Mouse (Mus musculus) spleen, adult 2 months (tissue): ENCODE data around the gene Zbtb20. TPM values are rescaled to one million over a fixed set of nuclear protein-coding genes. Genes with fewer than 3 reads are reported as not detected.

Experiments
- DNase-seq, 2 experiments: peaks; one replicate each; pipeline versions ENCODE4 v3.0.0 to v3.0.0-alpha.2; 2012 to 2021; ENCODE audit warnings: low spot score in 2 of 2, low read depth in 1 of 2
- H3K27ac ChIP-seq: fragments of 200-500 bp; 2 replicates; pipeline ENCODE4 v1.5.1; 2012; ENCODE audit warnings: low read length, inconsistent platforms; ENCODE audit not compliant: insufficient read depth
- H3K27me3 ChIP-seq: fragments of 200-500 bp; 2 replicates; pipeline ENCODE4 v1.6.1; 2012; ENCODE audit warnings: mild to moderate bottlenecking, moderate library complexity, low read length, inconsistent platforms; ENCODE audit not compliant: control insufficient read depth, insufficient read depth
- H3K36me3 ChIP-seq: fragments of 200-500 bp; 2 replicates; pipeline ENCODE4 v1.6.1; 2012; ENCODE audit warnings: mild to moderate bottlenecking, low read length, inconsistent platforms; ENCODE audit not compliant: control insufficient read depth, insufficient read depth
- H3K4me1 ChIP-seq: fragments of 200-500 bp; 2 replicates; pipeline ENCODE4 v1.6.1; 2011; ENCODE audit warnings: inconsistent platforms; ENCODE audit not compliant: control insufficient read depth, insufficient read depth, insufficient read length
- H3K4me3 ChIP-seq: fragments of 200-500 bp; 2 replicates; pipeline ENCODE4 v1.5.1; 2011; ENCODE audit warnings: mild to moderate bottlenecking, inconsistent platforms; ENCODE audit not compliant: insufficient read depth, insufficient read length; ENCODE audit errors: extremely low read depth
- CTCF ChIP-seq: fragments of 200-500 bp; IDR thresholded peaks from 2 replicates; pipeline ENCODE4 v1.5.1; 2011; ENCODE audit warnings: mild to moderate bottlenecking, inconsistent platforms; ENCODE audit not compliant: insufficient read depth, insufficient read length, insufficient replicate concordance; ENCODE audit errors: extremely low read depth
- POLR2A ChIP-seq: fragments of 200-500 bp; IDR thresholded peaks from 2 replicates; pipeline ENCODE4 v1.6.1; 2011; ENCODE audit warnings: low read depth, low read length, inconsistent platforms
- WGBS: fragments of 180-500 bp; shearing (Covaris S2); methylation state at CpG from one replicate; pipeline ENCODE4 v1.1.7; 2018; 5-methylcytosine and 5-hydroxymethylcytosine counted together
- polyA plus RNA-seq: library from polyadenylated mRNA; depleted of rRNA; stranded (reverse); fragments of >200 nt; gene quantifications from 2 replicates; pipeline ENCODE4 v1.2.3, GENCODE M21; 2012

Zbtb20 gene
- polyA plus RNA-seq, 1 experiment, result 8.6 TPM

- H3K27ac ChIP-seq, result no peak overlapping the region
- no peaks in the 10 kb centered on the region for H3K4me1 ChIP-seq
- no peak for DNase-seq
- no peak overlapping the region for H3K4me3 ChIP-seq
- no peaks in the 10 kb centered on the region for H3K27me3 ChIP-seq
- peaks cover 1% of the 10 kb centered on the region; the same call in 1 of the 2 replicates for H3K36me3 ChIP-seq
- TF ChIP-seq POLR2A, result no peak
- WGBS, result 89% methylated on average over 6 of the region's 6 CpGs
Observed at GRCm38 (mm10) chr16:43619277-43619676, 743.6 kb downstream of the Zbtb20 start.

- H3K4me1 ChIP-seq, result no peaks in the 10 kb centered on the region
- no peak for DNase-seq
- no peak for TF ChIP-seq CTCF
- TF ChIP-seq POLR2A, result no peak
- no peaks in the 10 kb centered on the region for H3K27me3 ChIP-seq
- WGBS, result 35% methylated on average over 2 of the region's 2 CpGs
- peaks cover 1% of the 10 kb centered on the region; the same call in 1 of the 2 replicates for H3K36me3 ChIP-seq
- H3K4me3 ChIP-seq, result no peak overlapping the region
- H3K27ac ChIP-seq, result no peak overlapping the region
Observed at GRCm38 (mm10) chr16:43620359-43620758, 744.7 kb downstream of the Zbtb20 start.

GRCm38 (mm10) chr16:43623315-43624000 is 747.8 kb downstream of the Zbtb20 start:
- Histone ChIP-seq H3K36me3 (peaks cover 1% of the 10 kb centered on the region; the same call in 1 of the 2 replicates), H3K4me1 (no peaks in the 10 kb centered on the region; the same call in 1 of the 2 replicates), H3K27me3 (no peaks in the 10 kb centered on the region), H3K27ac (no peak overlapping the region), H3K4me3 (no peak overlapping the region)
- DNase-seq, result no peak
- 95% methylated on average over 5 of the region's 5 CpGs for WGBS
- TF ChIP-seq CTCF (no peak), POLR2A (no peak)

DNA sequence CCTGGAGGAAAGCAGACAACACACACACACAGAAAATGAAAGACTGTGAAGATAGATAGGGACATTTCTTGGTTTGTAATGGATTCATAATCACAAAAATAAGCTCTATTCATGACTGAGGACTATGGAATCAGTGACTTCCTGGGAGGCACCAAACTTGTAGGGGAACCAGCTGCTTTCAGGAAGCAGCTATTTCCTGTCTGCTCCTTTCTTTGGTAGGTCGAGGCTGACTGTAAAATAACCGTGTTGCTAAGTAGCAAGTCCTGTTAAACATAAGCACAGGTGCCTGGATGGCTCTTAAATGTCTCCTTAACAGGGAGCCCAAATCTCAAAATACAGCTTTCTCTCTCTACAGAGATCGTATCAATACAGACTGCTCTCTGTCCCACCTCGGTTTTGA is 749.2 kb downstream of the Zbtb20 start:
- Histone ChIP-seq H3K4me1 (no peaks in the 10 kb centered on the region; the same call in 1 of the 2 replicates), H3K4me3 (no peak overlapping the region), H3K27me3 (no peaks in the 10 kb centered on the region), H3K27ac (no peak overlapping the region), H3K36me3 (no peaks in the 10 kb centered on the region)
- no peak for DNase-seq
- no peak for TF ChIP-seq CTCF
- no peak for TF ChIP-seq POLR2A
- WGBS, result 21% methylated on average over 4 of the region's 4 CpGs

- no peak for DNase-seq
- WGBS, result 79% methylated on average over 2 of the region's 2 CpGs
- Histone ChIP-seq H3K27ac (no peak overlapping the region), H3K4me1 (no peaks in the 10 kb centered on the region; the same call in 1 of the 2 replicates), H3K36me3 (no peaks in the 10 kb centered on the region), H3K4me3 (no peak overlapping the region), H3K27me3 (no peaks in the 10 kb centered on the region)
- TF ChIP-seq POLR2A (no peak), CTCF (no peak)
Observed at GRCm38 (mm10) chr16:43625289-43625688, 749.6 kb downstream of the Zbtb20 start.

- Histone ChIP-seq H3K36me3 (no peaks in the 10 kb centered on the region), H3K4me1 (no peaks in the 10 kb centered on the region; the same call in 1 of the 2 replicates), H3K4me3 (no peak overlapping the region), H3K27me3 (no peaks in the 10 kb centered on the region), H3K27ac (no peak overlapping the region)
- TF ChIP-seq POLR2A, result no peak
- TF ChIP-seq CTCF, result no peak
- no peak for DNase-seq
- WGBS, result 95% methylated on average over 5 of the region's 5 CpGs
Observed at GRCm38 (mm10) chr16:43625956-43626355, 750.3 kb downstream of the Zbtb20 start.

- Histone ChIP-seq H3K4me3 (no peak overlapping the region), H3K36me3 (no peaks in the 10 kb centered on the region), H3K27me3 (no peaks in the 10 kb centered on the region), H3K27ac (no peak overlapping the region), H3K4me1 (no peaks in the 10 kb centered on the region; the same call in 1 of the 2 replicates)
- DNase-seq, result no peak
- WGBS, result 82% methylated on average over 5 of the region's 5 CpGs
- no peak for TF ChIP-seq CTCF
- no peak for TF ChIP-seq POLR2A
Observed at GRCm38 (mm10) chr16:43628662-43629061, 753.0 kb downstream of the Zbtb20 start.
